Mouse (Mus musculus) megakaryocyte-erythroid progenitor cell, adult 5-6 weeks (primary cell): ENCODE data around the gene Mst1. TPM values are rescaled to one million over a fixed set of nuclear protein-coding genes. Genes with fewer than 3 reads are reported as not detected.

ENCODE experiments used
- ATAC-seq: replicated peaks from 2 replicates; pipeline ENCODE4 v1.8.0; 2016; ENCODE audit warnings: mild to moderate bottlenecking, inconsistent platforms; ENCODE audit not compliant: severe bottlenecking, poor library complexity, low FRiP score, low TSS enrichment
- total RNA-seq, 2 experiments: library from RNA; stranded (forward) in 1 of 2; stranded (reverse) in 1 of 2; fragments of 200-1000, 215-1000 nt in 1 of 2; fragments of >200 nt in 1 of 2; fragmentation: Nextera tagmentation in 1 of 2; gene quantifications; 2 replicates each; pipeline ENCODE4 v1.2.3; 2014 to 2017

Gene Mst1
- total RNA-seq, 2 experiments from 2014 or later: not detected

DNA sequence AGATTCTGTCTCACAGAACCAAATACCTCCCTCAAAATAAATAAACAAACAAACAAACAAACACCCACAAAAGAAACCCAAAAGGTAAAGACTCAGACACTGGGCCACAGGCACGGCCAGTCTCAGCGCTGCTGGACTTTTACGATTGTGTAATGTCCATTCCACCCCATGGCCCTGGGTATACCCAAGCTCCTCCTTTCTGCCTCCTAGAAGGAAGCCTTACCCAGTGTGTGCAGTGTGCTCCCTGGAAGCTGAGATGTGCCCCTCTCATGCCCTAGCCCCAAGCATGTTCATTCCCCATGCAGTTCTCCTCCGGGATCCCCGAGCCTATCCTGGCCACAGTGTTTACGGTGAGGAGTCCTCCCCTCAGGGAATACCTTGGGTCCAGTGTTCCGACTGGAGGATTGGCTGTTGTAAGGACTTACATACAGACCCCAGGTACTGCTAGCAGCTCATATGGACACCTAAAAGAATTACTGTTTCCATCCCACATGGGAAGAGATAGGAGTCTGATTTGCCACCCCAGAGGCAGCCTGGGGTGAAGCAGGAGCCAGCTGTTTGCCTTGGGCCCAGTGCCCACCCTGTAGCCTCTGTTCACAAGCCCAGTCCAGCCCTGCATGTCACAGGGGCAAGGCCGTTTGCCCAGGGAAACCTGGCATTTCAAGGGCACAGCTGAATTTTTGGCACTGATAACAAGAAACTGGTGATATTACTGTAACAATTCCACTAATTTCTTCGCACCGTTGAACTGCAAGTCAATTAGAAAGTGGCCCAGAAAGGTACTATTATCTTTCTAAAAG lies 41.1 kb downstream of the Mst1 start:
- no peak for ATAC-seq

DNA sequence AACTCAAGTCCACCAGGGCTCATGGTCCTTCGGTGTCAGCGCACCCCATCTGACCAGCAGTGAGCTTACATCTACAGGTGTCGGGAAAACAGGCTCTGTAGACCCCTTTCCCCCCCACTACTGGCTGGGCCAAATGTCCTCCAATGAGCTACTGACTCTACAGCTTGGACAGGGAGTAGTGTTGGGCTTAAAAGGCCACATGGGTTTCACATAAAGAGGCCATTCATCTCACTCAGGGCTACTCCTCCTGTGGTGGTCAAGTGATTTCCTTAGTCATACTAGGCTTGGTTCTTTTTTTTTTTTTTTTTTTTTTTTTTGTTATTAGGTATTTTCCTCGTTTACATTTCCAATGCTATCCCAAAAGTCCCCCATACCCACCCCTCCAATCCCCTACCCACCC lies 43.7 kb downstream of the Mst1 start:
- no peak for ATAC-seq

DNA sequence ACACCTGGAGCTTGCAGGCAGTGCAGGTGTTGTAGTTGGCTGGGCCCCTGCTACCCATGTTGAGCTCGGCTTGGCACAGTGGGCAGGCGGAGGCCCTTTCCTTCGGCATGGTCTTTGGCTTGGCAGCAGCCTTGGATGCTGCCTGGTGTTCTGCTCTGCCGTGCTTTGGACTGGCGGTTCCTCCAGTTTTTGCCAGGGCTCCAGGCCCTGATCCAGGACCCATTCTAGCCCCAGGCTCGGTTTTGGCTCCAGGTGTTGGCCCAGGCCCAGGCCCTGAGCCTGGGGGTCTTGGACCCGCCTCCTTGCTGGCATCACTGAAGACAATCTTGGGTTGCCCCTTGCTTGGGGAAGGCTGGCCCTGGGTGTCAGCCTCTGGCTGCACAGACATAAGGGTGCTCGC lies 45.5 kb downstream of the Mst1 start:
- no peak for ATAC-seq

DNA sequence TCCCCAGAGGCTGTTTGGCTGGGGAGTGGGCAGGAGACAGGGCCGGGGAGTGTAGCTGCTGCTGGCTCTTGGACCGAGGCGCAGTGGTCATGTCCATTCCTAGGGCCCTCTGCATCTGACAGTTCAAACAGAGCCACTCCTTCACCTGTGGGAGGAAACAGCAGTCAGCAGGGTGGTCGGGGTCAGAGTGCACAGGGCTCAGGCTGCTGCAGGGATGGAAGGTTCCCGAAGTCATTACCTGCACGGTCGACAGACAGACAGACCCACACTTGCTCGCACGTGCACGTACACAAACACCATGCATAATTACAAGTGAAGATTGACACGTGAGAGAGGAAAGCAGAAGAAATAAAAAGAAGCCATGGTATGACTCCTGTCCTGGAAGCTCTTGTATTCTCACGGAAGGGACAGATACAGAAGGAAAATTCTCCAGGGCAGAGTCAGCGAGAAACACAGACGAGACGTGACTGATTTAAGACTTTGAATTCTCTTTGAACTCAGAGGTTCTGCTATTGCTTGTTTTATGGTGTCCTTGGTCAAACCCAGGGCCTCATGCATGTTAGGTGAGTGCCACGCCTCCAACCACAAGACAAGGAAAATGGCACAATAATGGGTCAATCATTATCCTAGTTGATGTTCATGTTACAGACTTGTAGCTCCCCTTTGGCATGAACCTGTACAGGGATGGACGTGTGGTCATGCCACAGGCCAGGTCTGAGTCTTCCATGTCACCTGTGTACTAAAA lies 46.4 kb downstream of the Mst1 start:
- no peak for ATAC-seq

DNA sequence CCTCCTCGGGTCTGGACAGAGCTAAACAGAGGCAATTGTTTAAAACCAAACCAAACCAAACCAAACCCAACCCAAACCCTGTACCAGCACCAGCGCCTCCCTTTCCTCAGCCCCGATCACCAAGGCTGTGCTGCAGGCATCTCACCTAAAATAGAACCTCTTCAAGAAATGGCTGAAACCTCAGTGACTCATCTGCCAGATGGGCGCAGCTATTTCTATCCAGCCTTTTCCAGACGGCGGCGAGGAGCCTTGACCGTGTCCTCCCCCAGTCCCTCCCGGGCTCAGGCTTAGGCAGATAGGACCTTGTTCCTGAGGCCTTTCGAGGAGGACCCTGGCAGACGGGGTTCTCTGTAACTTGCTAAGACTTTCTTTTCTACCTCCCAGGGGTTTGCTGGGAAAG lies 48.0 kb downstream of the Mst1 start:
- ATAC-seq: no peak

DNA sequence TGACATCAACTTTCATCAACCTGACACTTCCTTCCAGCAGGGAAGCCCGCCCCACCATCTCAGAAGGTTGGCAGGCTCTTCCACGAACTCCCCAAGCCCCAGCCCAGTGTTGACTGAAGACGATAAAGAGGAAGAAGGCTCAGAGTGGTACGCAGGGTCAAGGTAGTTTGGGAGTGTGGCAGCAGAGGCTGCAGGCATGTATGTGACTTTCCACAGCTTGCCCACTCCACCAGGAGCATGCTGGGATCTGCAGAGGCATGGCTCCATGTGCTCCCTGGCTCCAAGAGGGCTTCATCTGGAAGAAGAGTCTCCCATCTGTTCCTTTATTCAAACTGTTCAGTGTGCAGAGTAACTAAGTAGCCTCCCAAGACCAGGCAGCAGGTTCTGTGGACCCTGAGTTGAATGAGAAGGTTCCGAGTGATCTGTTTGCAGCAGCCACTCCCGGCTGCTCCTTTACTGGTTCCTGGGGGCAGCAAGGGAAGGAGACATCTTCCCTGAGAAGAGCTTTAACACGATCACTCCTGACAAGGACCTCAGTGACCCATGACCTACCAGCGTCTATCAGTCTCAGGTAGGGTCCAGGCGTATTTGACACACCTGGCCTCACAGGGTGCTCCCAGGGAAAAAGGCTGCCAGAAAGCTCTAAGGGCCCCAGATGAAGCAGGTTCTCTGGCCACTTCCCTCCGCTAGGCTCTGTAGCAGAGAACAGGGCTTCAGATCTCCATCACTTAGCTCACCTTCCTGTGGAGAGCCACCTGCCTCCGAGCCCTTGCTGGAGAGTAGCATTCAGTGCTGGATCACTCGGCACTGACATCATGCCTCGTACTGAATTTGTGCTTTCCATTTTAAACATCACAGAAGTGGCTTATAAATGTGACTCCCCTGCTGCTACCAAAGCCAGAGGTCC lies 49.1 kb downstream of the Mst1 start:
- ATAC-seq: no peak

DNA sequence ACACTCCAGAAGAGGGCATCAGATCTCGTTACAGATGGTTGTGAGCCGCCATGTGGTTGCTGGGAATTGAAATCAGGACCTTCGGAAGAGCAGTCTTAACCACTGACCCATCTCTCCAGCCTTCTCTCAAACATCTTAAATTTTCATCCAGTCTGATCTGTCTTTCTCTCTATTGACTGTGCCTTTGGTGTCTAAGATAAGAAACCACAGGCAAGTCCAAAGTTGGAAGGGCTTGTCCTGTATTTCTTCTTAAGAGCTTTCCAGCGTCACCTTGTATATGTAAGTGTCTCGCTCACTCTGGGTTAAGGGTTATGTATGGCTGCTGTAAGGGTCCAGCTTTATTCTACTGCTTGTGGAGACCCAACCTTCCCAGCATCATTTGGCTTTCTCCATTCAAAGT lies 51.3 kb downstream of the Mst1 start:
- no peak for ATAC-seq

DNA sequence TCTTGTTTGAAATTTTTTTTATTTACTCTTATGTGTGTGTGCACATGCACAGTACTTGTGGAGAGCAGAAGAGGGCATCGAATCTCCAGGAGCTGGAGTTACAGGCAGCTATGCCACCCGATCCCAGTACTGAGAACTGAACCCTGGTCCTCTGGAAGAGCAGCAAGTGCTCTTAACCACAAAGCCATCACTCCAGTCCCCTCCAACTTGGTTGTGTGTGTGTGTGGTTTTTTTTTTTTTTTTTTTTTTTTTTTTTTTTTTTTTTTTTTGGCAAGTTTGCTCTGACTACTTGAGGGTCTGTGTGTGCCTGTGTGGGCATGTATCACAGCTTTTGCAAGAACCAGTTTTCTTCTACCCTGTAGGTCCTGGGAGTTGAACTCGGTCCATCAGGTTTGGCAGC lies 52.1 kb downstream of the Mst1 start:
- no peak for ATAC-seq

DNA sequence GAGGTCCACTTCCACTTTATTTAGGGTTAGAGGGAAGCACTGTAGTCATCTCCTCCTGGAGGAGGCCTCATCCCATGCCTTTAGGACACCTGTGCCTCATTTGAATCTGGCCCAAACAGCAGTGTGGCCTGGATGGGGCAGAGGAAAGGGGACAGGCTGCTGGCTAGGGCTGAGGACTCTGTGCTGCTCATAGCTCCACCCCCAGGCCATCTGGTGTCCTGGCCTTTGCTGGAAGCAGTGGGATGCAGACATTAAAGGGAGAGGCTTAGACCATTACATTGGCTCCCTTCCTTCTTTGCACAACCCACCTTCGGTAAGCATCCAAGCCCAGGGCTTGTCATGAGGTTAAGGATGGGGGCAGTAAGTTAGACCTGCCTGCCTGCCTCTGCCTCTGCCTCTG lies 53.2 kb downstream of the Mst1 start:
- ATAC-seq: no peak

Other genes with a start within 250 kb of the Mst1 start
- 123 and 150 TPM in 2 replicates for gene Rbm6, start 207.2 kb upstream of the Mst1 start, total RNA-seq (2014; fragmentation: Nextera tagmentation)
- gene Rbm6, start 207.2 kb upstream of the Mst1 start, total RNA-seq (2017): 164 and 174 TPM in 2 replicates
- gene Mon1a, start 192.3 kb upstream of the Mst1 start, total RNA-seq (2014; fragmentation: Nextera tagmentation): 3.7 and 7.2 TPM in 2 replicates
- gene Mon1a, start 192.3 kb upstream of the Mst1 start, total RNA-seq (2017): 6.1 and 12.6 TPM in 2 replicates
- not detected in 2 replicates for gene Mst1r, start 173.6 kb upstream of the Mst1 start, total RNA-seq (2014; fragmentation: Nextera tagmentation)
- gene Mst1r, start 173.6 kb upstream of the Mst1 start, total RNA-seq (2017): not detected in 2 replicates
- not detected in 2 replicates for gene Actl11, start 152.0 kb upstream of the Mst1 start, total RNA-seq (2014; fragmentation: Nextera tagmentation)
- gene Actl11, start 152.0 kb upstream of the Mst1 start, total RNA-seq (2017): not detected in 2 replicates
- gene Camkv, start 144.8 kb upstream of the Mst1 start, total RNA-seq (2014; fragmentation: Nextera tagmentation): 0.22 TPM in 1 of 2 replicates, not detected in the other
- gene Camkv, start 144.8 kb upstream of the Mst1 start, total RNA-seq (2017): not detected in 2 replicates
- 22.4 and 31.0 TPM in 2 replicates for gene Traip, start 130.3 kb upstream of the Mst1 start, total RNA-seq (2014; fragmentation: Nextera tagmentation)
- 17.2 and 18.4 TPM in 2 replicates for gene Traip, start 130.3 kb upstream of the Mst1 start, total RNA-seq (2017)
- gene Uba7, start 104.9 kb upstream of the Mst1 start, total RNA-seq (2014; fragmentation: Nextera tagmentation): 111 and 114 TPM in 2 replicates
- 17.7 and 30.3 TPM in 2 replicates for gene Uba7, start 104.9 kb upstream of the Mst1 start, total RNA-seq (2017)
- not detected in 2 replicates for gene Gm20661, start 97.4 kb upstream of the Mst1 start, total RNA-seq (2014; fragmentation: Nextera tagmentation)
- 0.42 TPM in 1 of 2 replicates, not detected in the other for gene Gm20661, start 97.4 kb upstream of the Mst1 start, total RNA-seq (2017)
- gene Inka1, start 94.6 kb upstream of the Mst1 start, total RNA-seq (2014; fragmentation: Nextera tagmentation): 23.1 and 29.7 TPM in 2 replicates
- gene Inka1, start 94.6 kb upstream of the Mst1 start, total RNA-seq (2017): 28.6 and 47.3 TPM in 2 replicates
- 0.37 TPM in 1 of 2 replicates, not detected in the other for gene Cdhr4, start 87.9 kb upstream of the Mst1 start, total RNA-seq (2014; fragmentation: Nextera tagmentation)
- 0.88 TPM in 1 of 2 replicates, not detected in the other for gene Cdhr4, start 87.9 kb upstream of the Mst1 start, total RNA-seq (2017)
- not detected in 2 replicates for gene Gm20662, start 84.1 kb upstream of the Mst1 start, total RNA-seq (2014; fragmentation: Nextera tagmentation)
- gene Gm20662, start 84.1 kb upstream of the Mst1 start, total RNA-seq (2017): not detected in 2 replicates
- gene Ip6k1, start 77.9 kb upstream of the Mst1 start, total RNA-seq (2014; fragmentation: Nextera tagmentation): 30.6 and 36.6 TPM in 2 replicates
- gene Ip6k1, start 77.9 kb upstream of the Mst1 start, total RNA-seq (2017): 31.9 and 36.9 TPM in 2 replicates
- gene Gmppb, start 31.2 kb upstream of the Mst1 start, total RNA-seq (2014; fragmentation: Nextera tagmentation): 7.8 and 15.0 TPM in 2 replicates
- 10.7 and 19.2 TPM in 2 replicates for gene Gmppb, start 31.2 kb upstream of the Mst1 start, total RNA-seq (2017)
- gene Amigo3, start 27.3 kb upstream of the Mst1 start, total RNA-seq (2014; fragmentation: Nextera tagmentation): 0.92 TPM in 1 of 2 replicates, not detected in the other
- 1.1 and 3.1 TPM in 2 replicates for gene Amigo3, start 27.3 kb upstream of the Mst1 start, total RNA-seq (2017)
- gene Rnf123, start 2.9 kb downstream of the Mst1 start, total RNA-seq (2014; fragmentation: Nextera tagmentation): 140 and 141 TPM in 2 replicates
- gene Rnf123, start 2.9 kb downstream of the Mst1 start, total RNA-seq (2017): 41.2 and 65.5 TPM in 2 replicates
- 162 and 202 TPM in 2 replicates for gene Apeh, start 14.2 kb downstream of the Mst1 start, total RNA-seq (2014; fragmentation: Nextera tagmentation)
- 119 and 214 TPM in 2 replicates for gene Apeh, start 14.2 kb downstream of the Mst1 start, total RNA-seq (2017)
- gene Bsn, start 109.9 kb downstream of the Mst1 start, total RNA-seq (2014; fragmentation: Nextera tagmentation): 5.5 and 7.4 TPM in 2 replicates
- gene Bsn, start 109.9 kb downstream of the Mst1 start, total RNA-seq (2017): 2.3 and 2.9 TPM in 2 replicates
- gene Dag1, start 183.5 kb downstream of the Mst1 start, total RNA-seq (2014; fragmentation: Nextera tagmentation): 10.2 and 12.9 TPM in 2 replicates
- 4.6 and 5.1 TPM in 2 replicates for gene Dag1, start 183.5 kb downstream of the Mst1 start, total RNA-seq (2017)
- gene Nicn1, start 210.0 kb downstream of the Mst1 start, total RNA-seq (2014; fragmentation: Nextera tagmentation): 3.1 and 5.0 TPM in 2 replicates
- 1.4 TPM in 1 of 2 replicates, not detected in the other for gene Nicn1, start 210.0 kb downstream of the Mst1 start, total RNA-seq (2017)
- 0.28 TPM in 1 of 2 replicates, not detected in the other for gene Amt, start 216.4 kb downstream of the Mst1 start, total RNA-seq (2014; fragmentation: Nextera tagmentation)
- gene Amt, start 216.4 kb downstream of the Mst1 start, total RNA-seq (2017): 0.23 TPM in 1 of 2 replicates, not detected in the other
- gene Rhoa, start 225.7 kb downstream of the Mst1 start, total RNA-seq (2014; fragmentation: Nextera tagmentation): 148 and 275 TPM in 2 replicates
- 249 and 303 TPM in 2 replicates for gene Rhoa, start 225.7 kb downstream of the Mst1 start, total RNA-seq (2017)
- gene Tcta, start 225.7 kb downstream of the Mst1 start, total RNA-seq (2014; fragmentation: Nextera tagmentation): 2.8 and 8.2 TPM in 2 replicates
- gene Tcta, start 225.7 kb downstream of the Mst1 start, total RNA-seq (2017): 1.4 and 4.3 TPM in 2 replicates